Mouse (Mus musculus): ENCODE measurements around the gene Mycbpap. TPM values are rescaled to one million over a fixed set of nuclear protein-coding genes. Genes with fewer than 3 reads are reported as not detected.
A peak's percentile ranks its signal among the peaks of the same experiment; 100 is the strongest.

Mycbpap gene
- polyA plus RNA-seq, 1 experiment from 2014 or later = 2.9 TPM

DNA sequence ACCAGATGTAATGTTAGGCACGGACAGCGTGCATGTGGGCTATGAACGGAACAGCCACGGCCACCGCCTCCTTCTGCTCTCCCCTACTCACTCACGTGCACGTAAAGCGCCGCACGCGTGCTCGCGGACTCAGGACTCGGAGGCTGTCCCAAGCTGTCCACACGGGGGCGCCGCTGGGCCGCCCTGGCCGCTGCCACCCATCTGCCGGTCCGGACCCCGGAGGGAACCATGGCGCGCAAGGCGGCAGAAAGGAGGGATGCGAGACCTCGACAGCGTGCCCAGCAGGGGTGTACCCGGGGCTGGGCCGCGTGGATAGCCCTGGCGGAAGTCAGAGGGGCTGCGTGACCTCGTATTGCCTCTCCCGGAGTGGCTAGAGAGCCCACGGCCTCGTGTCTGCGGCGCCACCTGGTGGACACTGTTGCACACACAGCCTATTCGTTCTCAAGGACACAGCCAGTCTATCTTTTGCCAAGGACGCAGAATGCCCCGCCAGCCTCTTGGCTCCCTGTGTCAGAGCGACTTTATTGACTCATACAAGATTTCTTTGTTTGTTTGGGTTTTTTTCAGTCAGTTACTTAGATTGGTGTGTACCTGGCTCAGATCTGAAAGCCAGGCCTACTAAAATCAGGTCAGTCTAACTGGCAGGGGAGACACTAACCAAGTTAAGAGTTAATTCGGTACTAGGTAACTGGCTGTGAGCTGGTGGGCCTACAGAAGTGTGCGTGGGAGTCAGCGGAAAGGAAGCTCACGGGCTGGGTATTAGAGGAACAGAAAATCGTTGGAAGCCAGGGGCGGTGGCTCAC lies 27.5 kb upstream of the Mycbpap start, which contains the start of gene Rsad1:
TSS of gene Rsad1 (minus strand) at position 368 of the 803 bp plus-strand sequence.
- Histone ChIP-seq H3K27ac (replicated peaks) (peak within 1 kb of the TSS; percentile 79), H3K9me3 (peaks cover 3% of the 10 kb centered on the region; the same call in 1 of the 2 replicates), H3K4me2 (replicated peaks) (peak within 1 kb of the TSS; percentile 95), H3K27me3 (no peaks in the 10 kb centered on the region; the same call in 1 of the 2 replicates), H3K4me3 (peak within 1 kb of the TSS; percentile 63), H3K4me1 (peaks cover 19% of the 10 kb centered on the region), H3K36me3 (no peaks in the 10 kb centered on the region), H3K9ac (replicated peaks) (peak within 1 kb of the TSS; percentile 60)
- peak; percentile 87 for ATAC-seq (ENCODE audit: low FRiP score, low read depth)
- WGBS = 5% methylated on average over 48 of the region's 49 CpGs

DNA sequence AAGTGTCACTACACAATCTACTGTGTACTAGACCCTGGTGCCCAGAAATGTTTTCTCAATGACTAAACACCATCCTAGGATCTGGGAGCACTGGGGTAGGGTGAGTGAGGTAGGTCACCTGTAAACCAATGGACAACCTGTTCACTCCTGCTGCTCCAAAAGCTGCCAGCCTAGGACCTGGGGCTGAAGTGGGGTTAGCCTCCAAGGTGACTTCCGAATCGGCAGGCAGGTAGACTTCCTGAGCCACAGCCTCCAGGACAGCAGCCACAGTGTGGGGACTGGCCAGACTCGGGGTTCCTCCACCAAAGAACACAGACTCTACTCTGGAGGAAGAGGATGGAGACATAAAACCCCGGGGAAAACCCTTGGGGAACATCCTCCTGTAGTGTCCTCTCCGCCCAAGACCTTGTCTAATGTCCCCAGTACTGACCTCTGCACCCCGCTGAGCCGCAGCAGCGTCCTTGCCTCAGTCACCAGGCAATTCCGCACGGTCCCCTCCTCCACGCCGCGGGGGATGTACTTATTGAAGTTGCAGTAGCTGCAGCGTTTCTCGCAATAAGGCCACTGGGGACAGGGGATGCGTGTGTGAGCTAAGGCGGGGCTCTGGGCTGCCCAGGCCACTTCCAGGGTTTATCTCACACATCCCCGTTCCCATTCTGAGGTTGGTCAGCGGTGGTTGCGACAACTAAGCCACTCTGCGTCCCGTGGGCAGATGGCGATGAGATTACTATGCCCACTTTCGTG lies 26.7 kb upstream of the Mycbpap start:
- peak overlapping the region; percentile 63 for H3K4me3 ChIP-seq
- ATAC-seq (ENCODE audit: low FRiP score, low read depth) = peak; percentile 57
- no peaks in the 10 kb centered on the region for H3K36me3 ChIP-seq
- H3K9me3 ChIP-seq = peaks cover 3% of the 10 kb centered on the region; the same call in 1 of the 2 replicates
- H3K27me3 ChIP-seq = no peaks in the 10 kb centered on the region; the same call in 1 of the 2 replicates
- peak overlapping the region; percentile 95 for H3K4me2 ChIP-seq (replicated peaks)
- peak overlapping the region; percentile 79 for H3K27ac ChIP-seq (replicated peaks)
- 13% methylated on average over 24 of the region's 24 CpGs for WGBS
- peaks cover 24% of the 10 kb centered on the region for H3K4me1 ChIP-seq
- peak overlapping the region; percentile 60 for H3K9ac ChIP-seq (replicated peaks)

DNA sequence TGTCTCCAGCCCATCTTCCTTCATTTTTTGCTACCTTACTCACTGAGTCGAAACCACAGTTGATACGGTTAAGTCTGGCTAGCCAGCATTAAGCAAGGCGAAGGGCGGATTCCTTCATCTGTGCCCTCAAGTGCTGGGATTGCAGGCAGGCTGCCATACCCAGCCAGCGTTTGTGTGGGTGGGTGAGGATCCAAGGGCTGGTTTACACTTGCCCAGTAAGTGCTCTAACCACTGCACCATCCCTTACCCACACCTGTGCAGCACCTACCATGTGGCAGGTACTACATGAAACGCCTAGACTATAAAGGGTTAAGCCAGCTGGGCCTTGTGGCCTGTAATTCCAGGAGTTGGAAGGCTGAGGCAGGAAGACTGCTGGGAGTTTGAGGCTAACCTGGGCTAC lies 25.7 kb upstream of the Mycbpap start:
- Histone ChIP-seq H3K4me1 (peaks cover 24% of the 10 kb centered on the region), H3K27ac (replicated peaks) (no peak overlapping the region), H3K4me2 (replicated peaks) (no peak overlapping the region), H3K9ac (replicated peaks) (no peak overlapping the region), H3K9me3 (peaks cover 3% of the 10 kb centered on the region; the same call in 1 of the 2 replicates), H3K4me3 (no peak overlapping the region), H3K36me3 (no peaks in the 10 kb centered on the region), H3K27me3 (no peaks in the 10 kb centered on the region; the same call in 1 of the 2 replicates)
- 95% methylated on average over 6 of the region's 6 CpGs for WGBS
- no peak for ATAC-seq (ENCODE audit: low FRiP score, low read depth)

DNA sequence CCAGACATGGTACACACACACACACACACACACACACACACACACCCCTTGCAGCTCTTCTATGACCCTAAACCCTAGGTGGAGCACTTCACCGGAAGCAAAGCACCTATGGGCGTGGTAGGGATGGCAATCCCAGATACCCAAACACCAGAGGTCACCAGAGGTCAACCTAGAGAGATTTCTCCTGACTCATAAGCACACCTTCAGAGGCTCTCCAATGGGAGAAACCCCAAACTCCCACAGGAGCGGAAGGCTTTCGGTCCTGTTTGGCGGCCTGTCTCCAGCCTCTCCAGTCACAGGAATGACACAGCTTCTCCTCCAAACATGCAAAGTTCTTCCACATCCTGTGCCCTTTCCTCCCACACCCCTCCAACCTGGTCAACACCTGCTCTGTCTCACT lies 24.8 kb upstream of the Mycbpap start:
- no peak for ATAC-seq (ENCODE audit: low FRiP score, low read depth)
- WGBS = 97% methylated on average over 5 of the region's 5 CpGs
- no peaks in the 10 kb centered on the region; the same call in 1 of the 2 replicates for H3K27me3 ChIP-seq

DNA sequence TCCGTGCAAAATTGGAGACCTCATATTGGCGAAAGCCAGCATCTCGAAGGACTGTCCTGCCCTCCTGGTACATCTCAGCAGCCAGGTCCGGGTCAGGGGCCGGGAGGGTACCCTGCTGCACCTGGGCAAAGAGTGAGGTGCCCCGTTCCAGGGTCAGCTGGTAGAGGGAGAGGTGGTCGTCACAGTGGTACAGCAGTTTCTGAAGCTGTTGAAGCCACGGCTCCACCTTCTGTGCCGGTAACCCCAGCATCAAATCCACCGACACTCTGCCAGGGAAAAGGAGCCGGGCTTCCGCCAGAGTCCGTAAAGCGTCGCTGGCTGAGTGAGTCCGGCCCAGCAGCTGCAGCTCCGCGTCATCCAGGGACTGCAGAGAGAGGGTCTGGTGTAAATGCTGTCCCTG lies 22.9 kb upstream of the Mycbpap start:
- no peaks in the 10 kb centered on the region; the same call in 1 of the 2 replicates for H3K27me3 ChIP-seq
- WGBS = 57% methylated on average over 18 of the region's 18 CpGs
- no peak overlapping the region for H3K4me3 ChIP-seq
- no peak for ATAC-seq (ENCODE audit: low FRiP score, low read depth)
- H3K9me3 ChIP-seq = no peaks in the 10 kb centered on the region
- peaks cover 22% of the 10 kb centered on the region for H3K4me1 ChIP-seq
- H3K9ac ChIP-seq (replicated peaks) = no peak overlapping the region
- H3K27ac ChIP-seq (replicated peaks) = no peak overlapping the region
- peak overlapping the region; percentile 28 for H3K4me2 ChIP-seq (replicated peaks)
- H3K36me3 ChIP-seq = no peaks in the 10 kb centered on the region; the same call in 1 of the 2 replicates

More for the DNA sequence above, 24.8 kb upstream of the Mycbpap start:
- H3K27ac ChIP-seq (replicated peaks) = no peak overlapping the region
- no peaks in the 10 kb centered on the region; the same call in 1 of the 2 replicates for H3K36me3 ChIP-seq
- H3K4me3 ChIP-seq = no peak overlapping the region
- H3K4me1 ChIP-seq = peaks cover 24% of the 10 kb centered on the region
- no peaks in the 10 kb centered on the region; the same call in 1 of the 2 replicates for H3K9me3 ChIP-seq
- no peak overlapping the region for H3K4me2 ChIP-seq (replicated peaks)
- no peak overlapping the region for H3K9ac ChIP-seq (replicated peaks)

DNA sequence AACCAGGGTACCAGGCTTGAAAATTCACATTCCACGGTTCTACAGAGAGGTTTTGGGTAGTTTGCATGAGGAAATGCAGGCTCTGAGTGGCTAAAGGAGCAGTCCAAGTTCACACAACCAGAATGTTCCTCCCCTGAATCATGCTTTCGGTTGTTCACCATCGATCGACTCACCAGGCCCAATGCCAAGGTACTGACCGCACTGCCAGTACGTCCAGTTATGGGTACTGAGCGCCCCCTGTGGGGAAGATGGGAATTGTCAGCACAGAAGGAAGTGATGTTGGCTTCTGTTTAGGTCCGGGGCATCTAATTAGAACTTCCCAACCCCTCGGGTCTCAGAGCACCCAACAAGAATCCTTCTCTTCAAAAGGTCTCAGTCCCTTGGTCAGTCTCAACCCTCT lies 22.4 kb upstream of the Mycbpap start:
- H3K9ac ChIP-seq (replicated peaks) = no peak overlapping the region
- no peak for ATAC-seq (ENCODE audit: low FRiP score, low read depth)
- no peak overlapping the region for H3K27ac ChIP-seq (replicated peaks)
- H3K9me3 ChIP-seq = no peaks in the 10 kb centered on the region
- peak overlapping the region; percentile 28 for H3K4me2 ChIP-seq (replicated peaks)
- no peaks in the 10 kb centered on the region; the same call in 1 of the 2 replicates for H3K36me3 ChIP-seq
- no peak overlapping the region for H3K4me3 ChIP-seq
- WGBS = 42% methylated on average over 9 of the region's 9 CpGs
- no peaks in the 10 kb centered on the region; the same call in 1 of the 2 replicates for H3K27me3 ChIP-seq
- H3K4me1 ChIP-seq = peaks cover 19% of the 10 kb centered on the region

DNA sequence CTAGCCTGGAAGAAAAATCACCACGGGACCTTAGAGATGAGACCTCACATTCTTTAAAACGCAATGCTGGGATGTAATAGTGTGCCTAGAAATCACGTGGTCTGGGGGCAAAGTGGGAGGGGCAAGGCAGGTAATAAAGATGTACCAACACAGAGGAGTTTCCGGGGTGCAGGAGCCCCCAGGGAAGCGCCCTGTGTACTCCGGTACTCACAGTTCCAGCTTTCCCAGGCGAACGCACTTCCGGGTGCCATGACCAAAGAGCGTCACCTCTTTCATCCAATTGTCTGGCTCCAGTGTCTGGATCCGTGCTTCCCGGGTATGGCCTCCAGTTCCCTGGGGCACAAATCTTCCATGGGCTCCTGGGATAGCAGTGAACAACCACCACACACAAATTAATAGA lies 21.8 kb upstream of the Mycbpap start:
- H3K27ac ChIP-seq (replicated peaks) = no peak overlapping the region
- no peaks in the 10 kb centered on the region; the same call in 1 of the 2 replicates for H3K36me3 ChIP-seq
- H3K27me3 ChIP-seq = no peaks in the 10 kb centered on the region; the same call in 1 of the 2 replicates
- no peak overlapping the region for H3K4me3 ChIP-seq
- WGBS = 87% methylated on average over 12 of the region's 12 CpGs
- H3K9me3 ChIP-seq = no peaks in the 10 kb centered on the region
- H3K9ac ChIP-seq (replicated peaks) = no peak overlapping the region
- H3K4me1 ChIP-seq = peaks cover 14% of the 10 kb centered on the region
- H3K4me2 ChIP-seq (replicated peaks) = no peak overlapping the region
- no peak for ATAC-seq (ENCODE audit: low FRiP score, low read depth)

DNA sequence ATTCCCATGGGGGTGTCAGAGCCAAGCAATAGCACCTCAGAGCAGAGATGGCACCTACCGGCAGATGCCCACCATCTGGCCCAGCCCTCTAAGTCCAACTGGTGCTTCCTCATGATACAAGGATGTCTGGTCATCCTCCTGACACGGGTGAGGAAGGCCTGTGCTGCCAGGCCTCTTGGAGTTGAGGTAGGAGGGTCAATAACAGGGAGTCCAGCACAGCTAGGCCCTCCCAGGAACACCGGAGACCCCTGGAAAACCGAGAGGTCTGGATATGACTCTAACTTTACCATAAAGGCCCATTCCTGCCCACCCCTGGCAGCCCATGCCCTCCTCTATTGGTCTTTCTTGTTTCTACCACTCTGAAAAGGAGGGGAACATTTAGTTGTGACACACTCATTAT lies 20.9 kb upstream of the Mycbpap start:
- Histone ChIP-seq H3K27ac (replicated peaks) (no peak overlapping the region), H3K27me3 (no peaks in the 10 kb centered on the region; the same call in 1 of the 2 replicates), H3K4me3 (no peak overlapping the region), H3K4me2 (replicated peaks) (no peak overlapping the region), H3K4me1 (0 out of 2 replicates have a peak, but pooled peaks cover 9% of the 10 kb centered on the region), H3K36me3 (no peaks in the 10 kb centered on the region; the same call in 1 of the 2 replicates), H3K9ac (replicated peaks) (no peak overlapping the region), H3K9me3 (no peaks in the 10 kb centered on the region)
- ATAC-seq (ENCODE audit: low FRiP score, low read depth) = no peak
- 89% methylated on average over 4 of the region's 4 CpGs for WGBS

DNA sequence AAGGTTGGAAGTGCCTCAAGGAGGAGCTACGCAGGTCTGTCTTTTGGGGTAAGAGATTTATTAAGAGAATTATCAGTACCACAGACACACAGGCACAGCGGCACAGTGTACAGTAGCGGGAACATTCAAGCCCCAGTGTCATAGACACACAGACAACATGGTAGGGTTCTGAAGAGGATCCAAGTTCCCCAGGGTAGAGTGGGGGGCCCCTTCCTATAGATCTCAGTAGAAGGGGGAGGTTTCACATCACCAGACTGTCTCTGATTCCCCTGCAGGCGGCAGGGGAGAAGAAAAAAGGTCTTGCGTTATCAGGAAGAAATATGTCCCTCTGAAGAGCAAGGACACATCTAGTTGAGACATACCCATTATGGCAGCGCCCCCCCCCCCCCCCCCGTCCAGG lies 18.2 kb upstream of the Mycbpap start:
- H3K27me3 ChIP-seq = no peaks in the 10 kb centered on the region; the same call in 1 of the 2 replicates
- no peaks in the 10 kb centered on the region for H3K9me3 ChIP-seq
- H3K4me3 ChIP-seq = no peak overlapping the region
- no peak overlapping the region for H3K27ac ChIP-seq (replicated peaks)
- H3K36me3 ChIP-seq = no peaks in the 10 kb centered on the region; the same call in 1 of the 2 replicates
- 76% methylated on average over 7 of the region's 7 CpGs for WGBS
- no peak overlapping the region for H3K9ac ChIP-seq (replicated peaks)
- 0 out of 2 replicates have a peak, but pooled peaks cover 9% of the 10 kb centered on the region for H3K4me1 ChIP-seq
- no peak for ATAC-seq (ENCODE audit: low FRiP score, low read depth)
- no peak overlapping the region for H3K4me2 ChIP-seq (replicated peaks)

DNA sequence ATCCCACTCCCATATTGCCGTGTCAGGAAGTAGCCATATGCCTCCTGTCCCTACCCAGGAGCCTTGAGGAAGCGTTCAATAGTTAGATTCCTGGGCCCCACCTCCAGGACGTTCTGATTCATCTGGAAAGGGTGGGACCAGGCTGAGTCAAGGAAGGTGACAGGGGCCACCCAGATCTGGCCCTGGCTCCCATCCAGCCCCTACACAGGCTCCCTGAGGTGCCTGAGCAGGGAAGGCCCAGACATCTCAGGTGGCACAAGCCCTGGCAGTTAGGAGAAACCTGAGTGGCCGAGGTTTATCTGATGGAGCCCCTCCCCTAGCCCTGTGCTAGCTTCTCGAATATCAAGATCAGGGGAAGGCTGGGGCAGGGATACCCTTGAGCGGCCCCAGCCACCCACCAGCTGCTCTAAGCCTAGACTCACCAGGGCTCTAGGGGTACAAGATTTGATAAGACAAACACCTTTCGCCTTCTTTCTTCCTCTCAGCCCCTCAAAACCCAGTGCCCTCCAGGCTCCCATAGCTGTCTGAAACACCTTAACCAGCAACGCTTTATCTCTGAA lies 17.3 kb upstream of the Mycbpap start:
- Histone ChIP-seq H3K4me3 (no peak overlapping the region), H3K4me1 (0 out of 2 replicates have a peak, but pooled peaks cover 2% of the 10 kb centered on the region), H3K36me3 (no peaks in the 10 kb centered on the region; the same call in 1 of the 2 replicates), H3K9me3 (no peaks in the 10 kb centered on the region), H3K27me3 (no peaks in the 10 kb centered on the region), H3K9ac (replicated peaks) (no peak overlapping the region), H3K4me2 (replicated peaks) (no peak overlapping the region), H3K27ac (replicated peaks) (no peak overlapping the region)
- ATAC-seq (ENCODE audit: low FRiP score, low read depth) = no peak
- WGBS = 68% methylated on average over 8 of the region's 8 CpGs

DNA sequence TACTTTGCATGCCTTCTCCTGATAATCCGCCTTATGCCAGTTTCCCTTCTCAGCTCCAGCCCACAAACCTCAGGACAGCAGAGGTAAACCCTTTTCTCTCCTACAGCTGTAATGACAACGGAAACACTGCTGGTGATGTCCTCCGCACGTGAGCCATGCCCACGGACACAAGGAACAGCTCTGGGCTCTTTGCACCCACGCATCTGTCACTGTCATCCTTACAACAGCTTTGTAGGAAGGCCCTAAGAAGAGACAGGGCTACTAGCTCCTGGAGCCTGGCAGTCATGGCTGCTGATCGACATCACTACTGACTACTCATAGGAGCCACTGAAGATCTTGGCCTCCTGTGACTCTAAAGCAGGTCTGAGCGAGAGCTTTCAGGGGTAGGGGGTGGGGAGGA lies 11.6 kb upstream of the Mycbpap start:
- ATAC-seq (ENCODE audit: low FRiP score, low read depth) = no peak
- no peak overlapping the region for H3K4me3 ChIP-seq
- H3K4me1 ChIP-seq = no peaks in the 10 kb centered on the region
- no peaks in the 10 kb centered on the region for H3K27me3 ChIP-seq
- H3K27ac ChIP-seq (replicated peaks) = no peak overlapping the region
- no peak overlapping the region for H3K9ac ChIP-seq (replicated peaks)
- H3K9me3 ChIP-seq = no peaks in the 10 kb centered on the region
- no peak overlapping the region for H3K4me2 ChIP-seq (replicated peaks)
- 84% methylated on average over 8 of the region's 8 CpGs for WGBS
- no peaks in the 10 kb centered on the region for H3K36me3 ChIP-seq

All from midbrain, embryonic 12.5 days (tissue).